Mouse (Mus musculus): ENCODE data around the gene Pcdh15. TPM values are rescaled to one million over a fixed set of nuclear protein-coding genes. Genes with fewer than 3 reads are reported as not detected.

The Pcdh15 gene
- polyA plus RNA-seq, 2 experiments, result 1.0 TPM

- no peaks in the 10 kb centered on the region for H3K36me3 ChIP-seq (ENCODE audit: control insufficient read depth, insufficient read depth, low read length)
- ATAC-seq (ENCODE audit: low FRiP score, low read depth) (no peak), DNase-seq (ENCODE audit: low spot score) (no peak)
- no peak for TF ChIP-seq POLR2A (IDR thresholded peaks at IDR 0.05; ENCODE audit: borderline replicate concordance, extremely low read depth, insufficient read depth, insufficient read length)
- no peak overlapping the region for H3K4me3 ChIP-seq (replicated peaks; ENCODE audit: low read length)
- 66% methylated on average over 2 of the region's 2 CpGs for WGBS
- no peak overlapping the region for H3K9ac ChIP-seq (ENCODE audit: low read depth, low read length, severe bottlenecking)
- H3K4me2 ChIP-seq (replicated peaks; ENCODE audit: low read depth, low read length, severe bottlenecking), result no peak overlapping the region
- H3K9me3 ChIP-seq (ENCODE audit: control insufficient read depth, low read length), result no peaks in the 10 kb centered on the region
- no peaks in the 10 kb centered on the region for H3K4me1 ChIP-seq (ENCODE audit: control insufficient read depth, insufficient read depth, low read length)
- H3K27ac ChIP-seq (replicated peaks; ENCODE audit: low read depth, low read length), result no peak overlapping the region
- H3K27me3 ChIP-seq (ENCODE audit: control insufficient read depth, insufficient read depth, low read length), result no peaks in the 10 kb centered on the region
These were observed 1522.7 kb downstream of the Pcdh15 start for GRCm38 (mm10) chr10:74621837-74622236.

- Histone ChIP-seq H3K27me3 (ENCODE audit: control insufficient read depth, insufficient read depth, low read length) (no peaks in the 10 kb centered on the region), H3K4me2 (replicated peaks; ENCODE audit: low read depth, low read length, severe bottlenecking) (no peak overlapping the region), H3K9ac (ENCODE audit: low read depth, low read length, severe bottlenecking) (no peak overlapping the region), H3K4me3 (replicated peaks; ENCODE audit: low read length) (no peak overlapping the region), H3K27ac (replicated peaks; ENCODE audit: low read depth, low read length) (no peak overlapping the region), H3K9me3 (ENCODE audit: control insufficient read depth, low read length) (no peaks in the 10 kb centered on the region), H3K36me3 (ENCODE audit: control insufficient read depth, insufficient read depth, low read length) (no peaks in the 10 kb centered on the region), H3K4me1 (ENCODE audit: control insufficient read depth, insufficient read depth, low read length) (no peaks in the 10 kb centered on the region)
- no peak for ATAC-seq (ENCODE audit: low FRiP score, low read depth)
- TF ChIP-seq POLR2A (IDR thresholded peaks at IDR 0.05; ENCODE audit: borderline replicate concordance, extremely low read depth, insufficient read depth, insufficient read length), result no peak
- DNase-seq (ENCODE audit: low spot score), result no peak
- WGBS, result 37% methylated on average over 4 of the region's 4 CpGs
These were observed 1526.6 kb downstream of the Pcdh15 start for GRCm38 (mm10) chr10:74625715-74626114.

- no peak overlapping the region for H3K4me2 ChIP-seq (replicated peaks; ENCODE audit: low read depth, low read length, severe bottlenecking)
- no peaks in the 10 kb centered on the region for H3K4me1 ChIP-seq (ENCODE audit: control insufficient read depth, insufficient read depth, low read length)
- H3K4me3 ChIP-seq (replicated peaks; ENCODE audit: low read length), result no peak overlapping the region
- WGBS, result 65% methylated on average over 10 of the region's 10 CpGs
- no peak for DNase-seq (ENCODE audit: low spot score)
- no peak for ATAC-seq (ENCODE audit: low FRiP score, low read depth)
- H3K27me3 ChIP-seq (ENCODE audit: control insufficient read depth, insufficient read depth, low read length), result no peaks in the 10 kb centered on the region
- H3K9me3 ChIP-seq (ENCODE audit: control insufficient read depth, low read length), result no peaks in the 10 kb centered on the region
- H3K36me3 ChIP-seq (ENCODE audit: control insufficient read depth, insufficient read depth, low read length), result no peaks in the 10 kb centered on the region
- no peak overlapping the region for H3K27ac ChIP-seq (replicated peaks; ENCODE audit: low read depth, low read length)
- no peak overlapping the region for H3K9ac ChIP-seq (ENCODE audit: low read depth, low read length, severe bottlenecking)
- TF ChIP-seq POLR2A (IDR thresholded peaks at IDR 0.05; ENCODE audit: borderline replicate concordance, extremely low read depth, insufficient read depth, insufficient read length), result no peak
These were observed 1527.5 kb downstream of the Pcdh15 start for GRCm38 (mm10) chr10:74626596-74626995.

GRCm38 (mm10) chr10:74631314-74631713 lies 1532.2 kb downstream of the Pcdh15 start:
- H3K9me3 ChIP-seq (ENCODE audit: control insufficient read depth, low read length), result no peaks in the 10 kb centered on the region
- H3K27me3 ChIP-seq (ENCODE audit: control insufficient read depth, insufficient read depth, low read length), result no peaks in the 10 kb centered on the region
- no peaks in the 10 kb centered on the region for H3K4me1 ChIP-seq (ENCODE audit: control insufficient read depth, insufficient read depth, low read length)
- no peak for DNase-seq (ENCODE audit: low spot score)
- no peak for TF ChIP-seq POLR2A (IDR thresholded peaks at IDR 0.05; ENCODE audit: borderline replicate concordance, extremely low read depth, insufficient read depth, insufficient read length)
- no peak overlapping the region for H3K4me2 ChIP-seq (replicated peaks; ENCODE audit: low read depth, low read length, severe bottlenecking)
- H3K27ac ChIP-seq (replicated peaks; ENCODE audit: low read depth, low read length), result no peak overlapping the region
- 81% methylated on average over 9 of the region's 9 CpGs for WGBS
- ATAC-seq (ENCODE audit: low FRiP score, low read depth), result no peak
- H3K4me3 ChIP-seq (replicated peaks; ENCODE audit: low read length), result no peak overlapping the region
- H3K36me3 ChIP-seq (ENCODE audit: control insufficient read depth, insufficient read depth, low read length), result no peaks in the 10 kb centered on the region
- no peak overlapping the region for H3K9ac ChIP-seq (ENCODE audit: low read depth, low read length, severe bottlenecking)

- no peak overlapping the region for H3K4me3 ChIP-seq (replicated peaks; ENCODE audit: low read length)
- no peaks in the 10 kb centered on the region for H3K27me3 ChIP-seq (ENCODE audit: control insufficient read depth, insufficient read depth, low read length)
- H3K27ac ChIP-seq (replicated peaks; ENCODE audit: low read depth, low read length), result no peak overlapping the region
- H3K36me3 ChIP-seq (ENCODE audit: control insufficient read depth, insufficient read depth, low read length), result no peaks in the 10 kb centered on the region
- no peak for TF ChIP-seq POLR2A (IDR thresholded peaks at IDR 0.05; ENCODE audit: borderline replicate concordance, extremely low read depth, insufficient read depth, insufficient read length)
- DNase-seq (ENCODE audit: low spot score), result no peak
- no peak for ATAC-seq (ENCODE audit: low FRiP score, low read depth)
- no peaks in the 10 kb centered on the region for H3K4me1 ChIP-seq (ENCODE audit: control insufficient read depth, insufficient read depth, low read length)
- no peak overlapping the region for H3K9ac ChIP-seq (ENCODE audit: low read depth, low read length, severe bottlenecking)
- 52% methylated on average over 4 of the region's 4 CpGs for WGBS
- H3K9me3 ChIP-seq (ENCODE audit: control insufficient read depth, low read length), result no peaks in the 10 kb centered on the region
- no peak overlapping the region for H3K4me2 ChIP-seq (replicated peaks; ENCODE audit: low read depth, low read length, severe bottlenecking)
These were observed 1537.9 kb downstream of the Pcdh15 start for GRCm38 (mm10) chr10:74637040-74637439.

- Histone ChIP-seq H3K9me3 (ENCODE audit: control insufficient read depth, low read length) (no peaks in the 10 kb centered on the region), H3K27ac (replicated peaks; ENCODE audit: low read depth, low read length) (no peak overlapping the region), H3K9ac (ENCODE audit: low read depth, low read length, severe bottlenecking) (no peak overlapping the region), H3K4me1 (ENCODE audit: control insufficient read depth, insufficient read depth, low read length) (no peaks in the 10 kb centered on the region), H3K4me3 (replicated peaks; ENCODE audit: low read length) (no peak overlapping the region), H3K27me3 (ENCODE audit: control insufficient read depth, insufficient read depth, low read length) (no peaks in the 10 kb centered on the region), H3K4me2 (replicated peaks; ENCODE audit: low read depth, low read length, severe bottlenecking) (no peak overlapping the region), H3K36me3 (ENCODE audit: control insufficient read depth, insufficient read depth, low read length) (no peaks in the 10 kb centered on the region)
- 57% methylated on average over 6 of the region's 6 CpGs for WGBS
- no peak for TF ChIP-seq POLR2A (IDR thresholded peaks at IDR 0.05; ENCODE audit: borderline replicate concordance, extremely low read depth, insufficient read depth, insufficient read length)
- ATAC-seq (ENCODE audit: low FRiP score, low read depth) (no peak), DNase-seq (ENCODE audit: low spot score) (no peak)
These were observed 1543.0 kb downstream of the Pcdh15 start for GRCm38 (mm10) chr10:74642125-74642524.

Data from limb, embryonic 14.5 days (tissue).